Mouse (Mus musculus) midbrain, postnatal 0 days (tissue): ENCODE data around the gene Synpo2. TPM values are rescaled to one million over a fixed set of nuclear protein-coding genes. Genes with fewer than 3 reads are reported as not detected.

Source experiments
- ATAC-seq: fragments of 200-750 bp; cut with Nextera tagmentation; 2 replicates; pipeline ENCODE4 v1.8.0; 2017; ENCODE audit warnings: moderate number of reproducible peaks, mild to moderate bottlenecking, moderate TSS enrichment, moderate library complexity; ENCODE audit not compliant: low FRiP score
- DNase-seq: peaks from one replicate; pipeline ENCODE4 v3.0.0-alpha.2; 2015; ENCODE audit warnings: low spot score
- H3K27ac ChIP-seq: fragments of 300-500 bp; sonication (generic); 2 replicates; pipeline ENCODE4 v1.5.1; 2014; ENCODE audit warnings: low read depth, mild to moderate bottlenecking, low read length, mixed read lengths
- H3K27me3 ChIP-seq: fragments of 300-500 bp; sonication (generic); 2 replicates; pipeline ENCODE4 v1.6.1; 2014; ENCODE audit warnings: low read length, control low read depth, mixed read lengths; ENCODE audit not compliant: insufficient read depth
- H3K36me3 ChIP-seq: fragments of 300-500 bp; sonication (generic); 2 replicates; pipeline ENCODE4 v1.6.1; 2014; ENCODE audit warnings: low read length, control low read depth, mixed read lengths; ENCODE audit not compliant: insufficient read depth
- H3K4me1 ChIP-seq: fragments of 300-500 bp; sonication (generic); 2 replicates; pipeline ENCODE4 v1.6.1; 2014; ENCODE audit warnings: mild to moderate bottlenecking, control low read depth, antibody characterized with exemption, low read length, mixed read lengths; ENCODE audit not compliant: insufficient read depth
- H3K4me2 ChIP-seq: fragments of 300-500 bp; sonication (generic); 2 replicates; pipeline ENCODE4 v1.6.1; 2014; ENCODE audit warnings: low read depth, mild to moderate bottlenecking, low read length, mixed read lengths; ENCODE audit not compliant: poor library complexity, severe bottlenecking
- H3K4me3 ChIP-seq: fragments of 300-500 bp; sonication (generic); 2 replicates; pipeline ENCODE4 v1.5.1; 2014; ENCODE audit warnings: low read depth, mild to moderate bottlenecking, low read length, moderate library complexity
- H3K9ac ChIP-seq: fragments of 300-500 bp; sonication (generic); replicated peaks from 2 replicates; pipeline ENCODE4 v1.6.1; 2014; ENCODE audit warnings: mild to moderate bottlenecking, low read length, moderate library complexity, mixed read lengths; ENCODE audit not compliant: poor library complexity, severe bottlenecking
- H3K9me3 ChIP-seq: fragments of 300-500 bp; sonication (generic); 2 replicates; pipeline ENCODE4 v1.6.1; 2016; ENCODE audit warnings: low read length, control low read depth
- CTCF ChIP-seq: IDR thresholded peaks from 2 replicates; pipeline ENCODE4 v1.5.1; 2016; ENCODE audit warnings: antibody characterized with exemption, mild to moderate bottlenecking
- WGBS: fragments of 180-500 bp; shearing (Covaris S2); extraction: QIAGEN DNeasy Blood & Tissue Kit; methylation state at CpG from one replicate; pipeline ENCODE4 v1.1.7; 2014; 5-methylcytosine and 5-hydroxymethylcytosine counted together
- polyA plus RNA-seq: library from polyadenylated mRNA; unstranded; fragments of >200 nt; fragmentation: Nextera tagmentation; extraction: Ambion mirVana; gene quantifications from 2 replicates; pipeline ENCODE4 v1.2.1, GENCODE M21; 2015
- total RNA-seq: library from RNA; depleted of rRNA; stranded (reverse); fragments of >200 nt; gene quantifications from 2 replicates; pipeline ENCODE4 v1.2.3, GENCODE M21; 2014

Gene Synpo2
- total and polyA plus RNA-seq, 2 experiments from 2014 or later: 1.8 to 2.9 TPM

DNA sequence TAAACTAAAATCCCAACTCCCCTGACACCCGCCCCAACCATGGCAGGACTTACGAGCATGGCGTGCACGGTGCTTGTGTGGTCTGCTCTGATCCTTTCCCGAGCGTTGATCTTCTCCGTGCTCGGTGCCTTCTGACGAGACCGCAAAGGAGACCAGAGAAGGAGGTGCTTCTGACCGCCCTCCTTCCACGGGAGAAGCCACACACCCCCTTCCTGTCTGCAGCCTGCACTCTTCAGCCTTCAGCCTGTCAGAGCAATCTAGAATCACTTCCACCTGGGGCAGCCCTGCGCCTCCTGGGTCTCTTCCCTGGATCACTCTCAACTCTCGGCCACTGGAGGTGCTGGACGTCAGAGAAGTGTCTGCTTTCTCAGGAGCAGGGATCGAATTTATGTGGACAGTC lies 119.0 kb downstream of the Synpo2 start:
- no peak for TF ChIP-seq CTCF
- no peak for DNase-seq
- no peaks in the 10 kb centered on the region for H3K9me3 ChIP-seq
- no peak overlapping the region for H3K9ac ChIP-seq
- 0 out of 2 replicates have a peak, but pooled peaks cover 3% of the 10 kb centered on the region for H3K27me3 ChIP-seq
- H3K4me3 ChIP-seq: no peak overlapping the region
- no peak overlapping the region for H3K4me2 ChIP-seq
- H3K27ac ChIP-seq: no peak overlapping the region
- H3K36me3 ChIP-seq: no peaks in the 10 kb centered on the region
- no peaks in the 10 kb centered on the region for H3K4me1 ChIP-seq
- 56% methylated on average over 16 of the region's 16 CpGs for WGBS
- no peak for ATAC-seq

DNA sequence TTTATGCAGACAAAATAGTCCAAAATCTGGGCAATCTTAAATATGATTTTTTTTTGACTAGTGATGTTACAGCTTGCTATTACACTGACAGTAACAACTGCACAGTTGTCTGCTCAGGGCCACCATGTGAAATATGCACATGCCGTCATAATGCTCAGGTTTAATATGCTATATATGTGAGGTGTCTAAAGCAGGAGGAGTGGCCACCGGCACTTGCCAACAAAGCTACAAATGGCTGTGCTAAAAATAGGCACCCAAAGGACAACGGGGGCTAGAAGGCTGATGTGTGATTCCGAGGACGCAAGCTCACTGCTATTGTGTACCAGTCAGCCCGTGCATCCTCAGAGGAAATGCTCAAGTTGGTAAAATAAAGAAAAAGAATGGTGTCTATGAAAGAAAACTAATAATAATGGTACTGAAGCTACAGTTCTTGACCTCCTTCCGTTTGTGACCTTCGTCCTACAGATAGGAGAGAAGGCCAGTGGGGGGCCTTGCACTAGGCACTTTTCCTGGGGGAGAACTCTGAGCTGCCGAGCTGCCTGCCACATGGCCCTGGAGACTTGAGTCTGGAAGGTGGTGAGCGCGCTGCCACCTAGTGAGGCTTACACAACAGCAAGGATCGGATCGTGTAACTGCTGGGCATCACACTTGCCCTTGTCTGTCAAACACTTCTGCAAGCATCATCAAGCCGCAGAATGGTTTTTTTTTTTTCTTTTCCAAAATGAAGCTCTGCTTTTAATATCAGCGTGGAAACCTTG lies 120.0 kb downstream of the Synpo2 start:
- WGBS: 24% methylated on average over 15 of the region's 15 CpGs
- ATAC-seq: no peak
- Histone ChIP-seq H3K4me1 (no peaks in the 10 kb centered on the region), H3K27ac (no peak overlapping the region), H3K9me3 (no peaks in the 10 kb centered on the region), H3K36me3 (no peaks in the 10 kb centered on the region), H3K4me3 (peak overlapping the region; percentile 14; the same call in 1 of the 2 replicates), H3K27me3 (0 out of 2 replicates have a peak, but pooled peaks cover 3% of the 10 kb centered on the region), H3K4me2 (peak overlapping the region; percentile 36), H3K9ac (no peak overlapping the region; the same call in 1 of the 2 replicates)
- TF ChIP-seq CTCF: peak; percentile 45
- peak; percentile 49 for DNase-seq

GRCm38 (mm10) chr3:123114001-123114635 lies 121.8 kb downstream of the Synpo2 start:
- ATAC-seq (no peak), DNase-seq (no peak)
- WGBS: 94% methylated on average over 21 of the region's 21 CpGs
- Histone ChIP-seq H3K27me3 (0 out of 2 replicates have a peak, but pooled peaks cover 3% of the 10 kb centered on the region), H3K27ac (no peak overlapping the region), H3K4me1 (no peaks in the 10 kb centered on the region), H3K36me3 (no peaks in the 10 kb centered on the region), H3K4me3 (no peak overlapping the region), H3K4me2 (no peak overlapping the region), H3K9ac (no peak overlapping the region), H3K9me3 (no peaks in the 10 kb centered on the region)
- TF ChIP-seq CTCF: no peak

DNA sequence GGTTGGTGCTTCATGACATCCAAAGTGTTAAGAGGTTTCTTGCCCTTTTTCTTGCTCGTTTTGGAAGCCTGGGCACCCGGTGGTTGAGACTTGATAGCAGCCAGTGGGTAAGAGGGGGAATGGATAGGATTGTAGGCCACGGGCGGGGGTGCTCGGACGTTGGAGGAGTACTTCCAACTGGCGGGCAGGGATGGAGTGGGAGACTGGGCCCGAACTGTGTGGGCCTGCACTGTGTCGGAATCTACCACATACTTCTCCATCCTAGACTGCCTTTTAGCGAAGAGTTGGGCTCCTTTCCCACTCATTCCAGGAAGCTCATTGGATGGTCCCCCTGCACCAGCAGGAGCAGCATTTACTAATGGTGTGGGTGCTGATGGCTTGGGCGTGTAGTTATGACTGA lies 123.2 kb downstream of the Synpo2 start:
- H3K4me3 ChIP-seq: no peak overlapping the region
- H3K27ac ChIP-seq: no peak overlapping the region
- H3K4me2 ChIP-seq: no peak overlapping the region
- 0 out of 2 replicates have a peak, but pooled peaks cover 3% of the 10 kb centered on the region for H3K27me3 ChIP-seq
- ATAC-seq: no peak
- no peaks in the 10 kb centered on the region for H3K36me3 ChIP-seq
- no peak overlapping the region for H3K9ac ChIP-seq
- 93% methylated on average over 11 of the region's 11 CpGs for WGBS
- no peaks in the 10 kb centered on the region for H3K9me3 ChIP-seq
- no peak for DNase-seq
- no peaks in the 10 kb centered on the region for H3K4me1 ChIP-seq
- no peak for TF ChIP-seq CTCF

- Histone ChIP-seq H3K4me2 (no peak overlapping the region), H3K36me3 (no peaks in the 10 kb centered on the region), H3K9ac (no peak overlapping the region), H3K4me3 (no peak overlapping the region), H3K27me3 (no peaks in the 10 kb centered on the region), H3K4me1 (no peaks in the 10 kb centered on the region), H3K9me3 (no peaks in the 10 kb centered on the region), H3K27ac (no peak overlapping the region)
- 66% methylated on average over 10 of the region's 10 CpGs for WGBS
- ATAC-seq: no peak
- no peak for TF ChIP-seq CTCF
- DNase-seq: no peak
Observed at GRCm38 (mm10) chr3:123111071-123111711, 124.8 kb downstream of the Synpo2 start.
